Mouse (Mus musculus) macrophage (primary cell): Measurements from ENCODE around the gene Ybx2. TPM values are rescaled to one million over a fixed set of nuclear protein-coding genes. Genes with fewer than 3 reads are reported as not detected.

Experiments
- H3K27ac ChIP-seq: fragments of 350-480 bp; formaldehyde crosslinking; 2 replicates; pipeline ENCODE4 v1.9.0; 2021
- H3K36me3 ChIP-seq: fragments of 350-480 bp; formaldehyde crosslinking; 2 replicates; pipeline ENCODE4 v1.9.0; 2021; ENCODE audit errors: inconsistent target
- H3K4me3 ChIP-seq: fragments of 350-480 bp; formaldehyde crosslinking; 2 replicates; pipeline ENCODE4 v1.9.0; 2021; ENCODE audit errors: inconsistent target
- H3K79me2 ChIP-seq: fragments of 350-480 bp; formaldehyde crosslinking; 2 replicates; pipeline ENCODE4 v1.9.0; 2021; ENCODE audit errors: inconsistent target
- WGBS: methylation state at CpG from one replicate; pipeline ENCODE4 v1.1.7; 2026; ENCODE audit warnings: inconsistent platforms; ENCODE audit not compliant: missing documents; 5-methylcytosine and 5-hydroxymethylcytosine counted together
- polyA plus RNA-seq: library from polyadenylated mRNA; stranded (reverse); fragments of 250-400 nt; gene quantifications from 3 replicates; pipeline ENCODE4 v1.2.4, GENCODE M21; 2018; ENCODE audit warnings: inconsistent platforms

The Ybx2 gene
- polyA plus RNA-seq, 1 experiment from 2014 or later, result not detected

DNA sequence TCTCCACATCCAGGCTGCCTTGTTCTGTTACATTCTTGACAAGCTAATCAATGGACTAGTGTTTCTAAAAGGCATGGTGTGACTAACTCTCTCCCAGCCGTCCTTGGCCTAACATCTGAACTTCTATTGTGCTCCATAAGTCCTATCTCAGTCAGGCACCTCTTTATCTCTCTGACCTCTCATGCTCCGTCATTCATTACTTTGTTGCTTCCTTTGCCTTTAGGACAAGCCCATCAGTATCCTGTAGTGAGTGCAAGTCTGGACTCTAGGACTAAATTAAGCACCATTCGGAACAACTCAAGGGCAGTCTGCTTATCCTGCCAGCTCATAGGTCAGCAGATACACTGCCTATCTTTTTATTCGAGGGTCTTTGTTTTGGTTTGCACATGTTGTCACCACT, 40.7 kb downstream of the Ybx2 start:
- WGBS, result 90% methylated on average over 4 of the region's 4 CpGs

DNA sequence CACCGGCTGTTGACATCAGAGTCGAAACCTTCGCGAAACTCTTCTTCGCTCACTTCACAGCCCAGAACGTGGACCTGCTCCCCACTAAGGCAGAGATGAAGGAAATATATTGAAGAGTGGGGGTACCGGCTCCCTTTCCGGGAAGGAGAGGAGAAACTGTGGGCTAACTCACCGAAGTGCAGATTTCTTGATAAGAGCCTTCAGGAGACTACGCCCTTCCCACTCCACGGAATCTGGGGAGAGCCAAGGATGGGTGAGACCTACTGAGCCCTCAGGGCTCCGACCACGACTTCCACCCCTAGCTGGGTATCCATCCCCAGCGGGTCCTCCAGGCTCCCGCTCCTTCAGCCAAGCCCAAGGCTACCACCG, 44.2 kb downstream of the Ybx2 start:
- WGBS, result 3% methylated on average over 16 of the region's 16 CpGs
- H3K79me2 ChIP-seq, result peaks cover 58% of the 10 kb centered on the region
- H3K27ac ChIP-seq, result peak overlapping the region; percentile 70
- peak overlapping the region; percentile 97 for H3K4me3 ChIP-seq
- peaks cover 28% of the 10 kb centered on the region for H3K36me3 ChIP-seq

More for the DNA sequence above, 40.7 kb downstream of the Ybx2 start:
- peaks cover 41% of the 10 kb centered on the region for H3K36me3 ChIP-seq
- no peak overlapping the region for H3K27ac ChIP-seq
- no peak overlapping the region for H3K4me3 ChIP-seq
- peaks cover 22% of the 10 kb centered on the region for H3K79me2 ChIP-seq

DNA sequence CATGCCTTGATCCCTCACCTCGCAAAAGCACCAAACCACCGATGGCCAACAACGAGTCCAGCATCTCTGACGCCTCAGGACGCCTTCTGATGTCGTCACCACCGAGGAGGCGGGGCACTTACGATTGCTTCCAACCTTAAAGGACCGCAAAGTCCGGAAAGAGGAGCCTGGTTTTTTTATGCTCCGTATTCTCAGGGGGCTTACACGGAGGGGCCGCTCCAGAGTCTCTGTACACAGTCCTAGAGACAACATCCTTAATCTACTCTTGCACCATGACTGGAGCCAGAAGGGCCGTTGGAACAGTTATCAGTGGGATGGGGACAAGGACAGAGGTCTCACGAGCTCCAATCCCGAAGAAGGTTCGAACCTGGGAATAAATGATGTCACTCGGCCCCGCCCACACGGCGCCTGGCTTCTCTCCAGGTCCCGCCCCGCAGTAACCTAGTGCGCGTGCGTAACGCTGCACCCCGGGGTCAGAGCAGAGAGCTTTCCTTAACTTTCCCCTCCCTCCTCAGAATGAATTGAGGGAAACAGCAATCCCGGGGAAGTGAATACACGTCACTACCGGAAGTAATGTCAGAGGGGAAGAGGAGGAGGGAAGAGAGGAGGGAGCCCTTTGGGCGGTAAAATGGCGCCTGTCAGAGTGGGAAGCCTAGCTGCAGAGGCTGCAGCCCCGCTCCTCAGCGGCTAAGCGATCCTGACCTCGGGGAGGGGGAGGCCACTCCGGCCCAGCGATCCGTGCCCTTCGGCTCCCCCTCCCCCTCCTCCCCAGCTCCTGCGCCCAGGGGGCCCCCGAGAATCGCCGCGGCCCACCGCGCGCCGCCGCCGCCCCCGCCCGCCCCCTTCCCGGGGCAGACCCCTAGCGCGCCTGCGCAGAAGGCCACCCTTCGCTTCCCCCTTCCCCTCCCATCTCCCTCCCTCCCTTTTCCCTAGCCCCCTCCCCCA, 44.9 kb downstream of the Ybx2 start:
- H3K36me3 ChIP-seq, result peaks cover 31% of the 10 kb centered on the region
- peak overlapping the region; percentile 70 for H3K27ac ChIP-seq
- WGBS, result 1% methylated on average over 37 of the region's 60 CpGs
- H3K4me3 ChIP-seq, result peak overlapping the region; percentile 97
- H3K79me2 ChIP-seq, result peaks cover 64% of the 10 kb centered on the region

DNA sequence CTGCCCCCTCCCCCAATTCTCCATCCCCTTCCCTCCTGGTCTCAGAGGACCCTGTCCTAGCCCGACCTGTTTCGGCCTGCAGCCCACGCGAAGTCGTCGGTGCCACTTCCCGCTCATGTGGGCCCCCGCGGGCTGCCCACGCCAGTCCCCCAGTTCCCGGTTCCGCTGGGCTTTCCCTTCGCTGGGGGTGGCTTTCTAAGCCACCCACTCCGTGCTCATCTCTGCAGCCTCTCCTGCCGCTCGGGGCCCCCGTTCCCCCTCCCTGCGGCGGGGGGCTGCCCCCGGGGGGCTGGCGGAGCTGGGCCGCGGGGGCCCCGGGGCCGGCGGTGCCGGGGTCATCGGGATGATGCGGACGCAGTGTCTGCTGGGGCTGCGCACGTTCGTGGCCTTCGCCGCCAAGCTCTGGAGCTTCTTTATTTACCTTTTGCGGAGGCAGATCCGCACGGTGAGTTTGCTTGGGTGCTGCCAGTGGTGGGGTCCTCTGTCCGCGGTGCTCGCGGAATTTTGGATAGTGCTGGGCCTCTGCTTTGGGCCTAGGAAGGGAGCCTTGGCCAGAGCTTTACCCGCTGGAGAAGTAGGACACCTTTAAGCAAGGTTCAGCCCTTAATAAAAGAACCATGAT, 45.7 kb downstream of the Ybx2 start, which contains the start of gene Ctdnep1:
TSS of gene Ctdnep1 (plus strand) at position 16 of the 622 bp plus-strand sequence.
- Histone ChIP-seq H3K4me3 (peak within 1 kb of the TSS; percentile 97), H3K79me2 (peaks cover 68% of the 10 kb centered on the region), H3K36me3 (peaks cover 31% of the 10 kb centered on the region), H3K27ac (peak within 1 kb of the TSS; percentile 70)
- whole genome bisulfite sequencing, result 0% methylated on average over 41 of the region's 43 CpGs

DNA sequence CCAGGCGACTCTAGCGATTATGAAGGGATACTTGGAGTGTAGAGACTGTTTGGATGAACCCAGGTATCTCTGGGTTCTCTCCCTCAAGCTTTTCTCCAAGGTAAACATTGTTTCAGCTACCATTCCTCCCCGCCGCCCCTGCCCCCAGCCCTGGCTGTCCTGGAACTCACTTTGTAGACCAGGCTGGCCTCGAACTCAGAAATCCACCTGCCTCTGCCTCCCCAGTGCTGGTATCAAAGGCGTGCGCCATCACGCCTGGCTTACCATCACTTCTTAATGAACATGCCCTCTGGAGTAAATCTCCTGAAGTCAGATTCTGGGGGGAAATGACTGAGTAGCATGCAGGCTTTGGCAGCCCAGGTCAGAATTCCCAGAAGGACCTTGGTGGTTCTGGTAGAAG, 46.6 kb downstream of the Ybx2 start, which contains the start of gene Elp5:
TSS of gene Elp5 (minus strand) at position 293 of the 400 bp plus-strand sequence.
- peak within 1 kb of the TSS; percentile 48 for H3K27ac ChIP-seq
- H3K4me3 ChIP-seq, result peak within 1 kb of the TSS; percentile 97
- WGBS, result 65% methylated on average over 8 of the region's 8 CpGs
- peaks cover 76% of the 10 kb centered on the region for H3K79me2 ChIP-seq
- H3K36me3 ChIP-seq, result peaks cover 36% of the 10 kb centered on the region

DNA sequence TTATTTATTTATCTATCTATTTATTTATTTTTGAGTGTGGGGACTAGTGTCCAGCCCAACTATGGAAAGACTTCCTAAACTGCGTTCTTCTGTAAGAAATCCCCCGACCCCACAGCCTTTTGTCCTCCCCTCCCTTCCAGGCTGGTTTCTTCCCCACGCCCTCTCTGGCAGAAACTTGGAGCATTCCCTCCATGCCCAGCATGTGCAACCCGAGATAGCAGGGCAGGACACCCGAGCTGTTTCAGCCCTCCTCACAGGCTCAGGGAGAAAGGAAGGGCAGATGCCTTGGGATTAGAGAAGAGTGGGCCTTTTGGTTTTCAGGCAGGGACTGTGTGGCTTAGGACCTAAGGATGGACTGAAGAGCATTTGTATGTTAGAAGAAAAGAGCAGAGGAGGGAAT, 47.3 kb downstream of the Ybx2 start:
- no peak overlapping the region for H3K4me3 ChIP-seq
- peaks cover 81% of the 10 kb centered on the region for H3K79me2 ChIP-seq
- H3K27ac ChIP-seq, result no peak overlapping the region
- 78% methylated on average over 5 of the region's 5 CpGs for WGBS
- H3K36me3 ChIP-seq, result peaks cover 39% of the 10 kb centered on the region

DNA sequence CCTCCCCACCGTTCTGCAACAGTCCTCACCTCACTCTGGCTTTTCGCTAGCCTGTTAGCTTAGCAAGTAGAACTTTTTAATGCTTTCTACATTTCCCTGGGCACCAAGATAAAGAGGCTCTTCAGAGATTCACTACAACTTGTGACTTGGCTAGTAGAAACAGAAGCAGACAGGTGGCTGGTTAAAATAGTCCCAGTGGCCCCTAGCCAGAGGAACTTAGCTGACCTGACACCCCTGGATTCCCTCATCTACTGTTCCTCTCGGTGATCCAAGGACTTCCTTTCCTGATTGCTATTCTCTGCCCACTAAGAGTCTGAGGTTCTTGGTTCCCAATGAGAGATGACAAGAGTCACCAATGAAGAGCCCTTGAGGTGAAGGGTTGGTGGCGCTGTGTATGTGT, 47.8 kb downstream of the Ybx2 start:
- H3K27ac ChIP-seq, result no peak overlapping the region
- peaks cover 82% of the 10 kb centered on the region for H3K79me2 ChIP-seq
- H3K4me3 ChIP-seq, result no peak overlapping the region
- WGBS, result 90% methylated on average over 4 of the region's 4 CpGs
- peaks cover 43% of the 10 kb centered on the region for H3K36me3 ChIP-seq

DNA sequence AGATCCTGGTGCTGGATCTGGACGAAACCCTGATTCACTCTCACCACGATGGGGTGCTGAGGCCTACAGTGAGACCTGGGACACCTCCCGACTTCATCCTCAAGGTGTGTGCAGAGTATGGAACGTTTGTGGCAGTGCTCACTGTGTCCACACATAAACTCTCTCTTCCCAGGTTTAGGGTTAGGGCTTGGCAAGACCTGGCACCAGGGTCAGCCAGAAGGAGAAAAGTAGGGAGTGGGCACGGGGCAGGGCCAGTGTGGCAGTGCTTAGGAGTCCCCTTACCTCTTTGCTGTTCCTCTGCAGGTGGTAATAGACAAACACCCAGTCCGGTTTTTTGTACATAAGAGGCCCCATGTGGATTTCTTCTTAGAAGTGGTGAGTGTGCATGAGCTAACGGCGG, 48.8 kb downstream of the Ybx2 start:
- Histone ChIP-seq H3K36me3 (peaks cover 50% of the 10 kb centered on the region), H3K4me3 (no peak overlapping the region), H3K27ac (no peak overlapping the region), H3K79me2 (peaks cover 76% of the 10 kb centered on the region)
- 95% methylated on average over 8 of the region's 8 CpGs for WGBS

DNA sequence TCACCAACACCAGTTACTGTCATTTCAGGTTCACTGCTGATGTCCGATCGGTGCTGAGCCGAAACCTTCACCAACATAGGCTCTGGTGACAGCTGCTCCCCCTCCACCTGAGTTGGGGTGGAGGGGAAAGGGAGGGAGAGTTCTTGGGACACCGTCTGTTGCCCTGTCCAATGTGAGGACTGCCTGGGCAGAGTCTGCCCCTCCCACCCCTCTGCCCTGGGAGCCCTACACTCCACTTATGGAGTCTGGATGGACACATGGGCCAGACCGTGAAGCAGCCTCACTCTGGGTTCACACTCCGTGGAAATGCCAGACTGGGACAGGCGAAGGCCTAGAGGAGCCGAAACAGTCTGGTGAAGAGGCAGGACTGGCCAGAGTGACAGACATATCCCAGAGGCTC, 54.4 kb downstream of the Ybx2 start:
- H3K4me3 ChIP-seq, result no peak overlapping the region
- 0 out of 2 replicates have a peak overlapping the region, but pooled peaks have one; percentile 5 for H3K27ac ChIP-seq
- H3K36me3 ChIP-seq, result peaks cover 60% of the 10 kb centered on the region
- peaks cover 65% of the 10 kb centered on the region for H3K79me2 ChIP-seq
- 98% methylated on average over 8 of the region's 8 CpGs for WGBS

Other genes starting within 250 kb of the Ybx2 start
- gene Tnfsf12, start 239.9 kb upstream of the Ybx2 start, polyA plus RNA-seq, result 89.2 to 140 TPM (median 130 TPM) in 3 replicates
- gene Tnfsfm13, start 239.7 kb upstream of the Ybx2 start, polyA plus RNA-seq, result 25.2 to 36.9 TPM (median 25.5 TPM) in 3 replicates
- gene Polr2a, start 177.2 kb upstream of the Ybx2 start, polyA plus RNA-seq, result 63.4 to 133 TPM (median 79.6 TPM) in 3 replicates
- gene Slc35g3, start 173.8 kb upstream of the Ybx2 start, polyA plus RNA-seq, result not detected in 3 replicates
- gene Zbtb4, start 169.9 kb upstream of the Ybx2 start, polyA plus RNA-seq, result 11.6 to 17.8 TPM (median 12.0 TPM) in 3 replicates
- gene Chrnb1, start 139.9 kb upstream of the Ybx2 start, polyA plus RNA-seq, result not detected in 3 replicates
- gene Fgf11, start 133.9 kb upstream of the Ybx2 start, polyA plus RNA-seq, result 0.69 to 2.7 TPM (median 2.3 TPM) in 3 replicates
- not detected in 3 replicates for gene Tmem102, start 130.2 kb upstream of the Ybx2 start, polyA plus RNA-seq
- gene Gm39566, start 120.5 kb upstream of the Ybx2 start, polyA plus RNA-seq, result not detected in 3 replicates
- not detected in 3 replicates for gene Spem2, start 117.3 kb upstream of the Ybx2 start, polyA plus RNA-seq
- not detected in 3 replicates for gene Spem1, start 113.6 kb upstream of the Ybx2 start, polyA plus RNA-seq
- 0.80 to 2.1 TPM (median 1.0 TPM) in 3 replicates for gene Nlgn2, start 98.0 kb upstream of the Ybx2 start, polyA plus RNA-seq
- 71.2 to 302 TPM (median 269 TPM) in 3 replicates for gene Tmem256, start 97.3 kb upstream of the Ybx2 start, polyA plus RNA-seq
- gene Plscr3, start 89.4 kb upstream of the Ybx2 start, polyA plus RNA-seq, result 23.8 to 38.1 TPM (median 36.6 TPM) in 3 replicates
- not detected in 3 replicates for gene Tnk1, start 77.1 kb upstream of the Ybx2 start, polyA plus RNA-seq
- not detected in 3 replicates for gene Tmem95, start 57.8 kb upstream of the Ybx2 start, polyA plus RNA-seq
- 4.3 to 5.6 TPM (median 5.5 TPM) in 3 replicates for gene Kctd11, start 54.4 kb upstream of the Ybx2 start, polyA plus RNA-seq
- gene Acap1, start 40.3 kb upstream of the Ybx2 start, polyA plus RNA-seq, result 0.54 to 0.68 TPM (median 0.62 TPM) in 3 replicates
- not detected in 3 replicates for gene 2810408A11Rik, start 34.8 kb upstream of the Ybx2 start, polyA plus RNA-seq
- 14.9 to 19.2 TPM (median 15.6 TPM) in 3 replicates for gene Neurl4, start 34.7 kb upstream of the Ybx2 start, polyA plus RNA-seq
- gene Gps2, start 21.9 kb upstream of the Ybx2 start, polyA plus RNA-seq, result 48.3 to 74.1 TPM (median 49.3 TPM) in 3 replicates
- 339 to 874 TPM (median 348 TPM) in 3 replicates for gene Eif5a, start 13.8 kb upstream of the Ybx2 start, polyA plus RNA-seq
- gene Slc2a4, start 12.4 kb downstream of the Ybx2 start, polyA plus RNA-seq, result 0.13 to 0.50 TPM in 2 of 3 replicates, not detected in the other
- not detected in 3 replicates for gene Cldn7, start 29.0 kb downstream of the Ybx2 start, polyA plus RNA-seq
- gene Ctdnep1, start 45.4 kb downstream of the Ybx2 start, polyA plus RNA-seq, result 102 to 235 TPM (median 115 TPM) in 3 replicates
- gene Elp5, start 46.7 kb downstream of the Ybx2 start, polyA plus RNA-seq, result 29.9 to 51.5 TPM (median 43.1 TPM) in 3 replicates
- 791 to 1,264 TPM (median 1,032 TPM) in 3 replicates for gene Gabarap, start 55.3 kb downstream of the Ybx2 start, polyA plus RNA-seq
- gene Phf23, start 60.0 kb downstream of the Ybx2 start, polyA plus RNA-seq, result 62.4 to 122 TPM (median 77.3 TPM) in 3 replicates
- gene Dvl2, start 64.8 kb downstream of the Ybx2 start, polyA plus RNA-seq, result 10.8 to 21.7 TPM (median 11.8 TPM) in 3 replicates
- gene Acadvl, start 79.6 kb downstream of the Ybx2 start, polyA plus RNA-seq, result 31.8 to 39.7 TPM (median 37.2 TPM) in 3 replicates
- 4.4 to 6.6 TPM (median 4.6 TPM) in 3 replicates for gene Dlg4, start 81.1 kb downstream of the Ybx2 start, polyA plus RNA-seq
- not detected in 3 replicates for gene Asgr1, start 118.3 kb downstream of the Ybx2 start, polyA plus RNA-seq
- 1.5 to 3.4 TPM in 2 of 3 replicates, not detected in the other for gene Asgr2, start 156.8 kb downstream of the Ybx2 start, polyA plus RNA-seq
- gene Mgl2, start 194.5 kb downstream of the Ybx2 start, polyA plus RNA-seq, result 1.6 to 5.1 TPM (median 3.1 TPM) in 3 replicates
- gene Clec10a, start 220.4 kb downstream of the Ybx2 start, polyA plus RNA-seq, result 10.4 to 103 TPM (median 37.8 TPM) in 3 replicates